Mouse (Mus musculus) embryo, embryonic 10 days (tissue): ENCODE data around the gene Nrxn3.

Experiments used
- DNase-seq: peaks from one replicate; pipeline ENCODE4 v3.0.0-alpha.2; 2015; ENCODE audit warnings: low spot score

The Nrxn3 gene

DNA sequence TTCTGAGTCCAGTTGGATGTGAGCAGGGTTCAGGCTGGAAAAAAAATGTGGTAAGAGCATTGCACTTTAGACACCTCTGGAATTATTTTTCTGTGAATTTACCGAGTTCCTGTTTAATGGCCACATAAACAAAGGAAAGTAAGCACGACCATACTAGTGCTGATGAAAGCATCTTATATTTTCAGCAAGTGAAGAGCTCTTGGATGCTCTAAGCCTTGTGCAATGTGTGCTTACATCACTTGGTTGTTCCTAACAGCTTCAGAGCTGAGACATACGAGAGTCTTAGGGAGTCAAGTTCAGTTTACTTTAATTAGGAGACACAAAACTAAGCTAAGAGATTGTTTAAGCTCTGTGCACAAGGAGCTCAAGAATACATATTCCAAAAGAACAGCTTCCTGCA is 1231.0 kb downstream of the Nrxn3 start:
- no peak for DNase-seq

DNA sequence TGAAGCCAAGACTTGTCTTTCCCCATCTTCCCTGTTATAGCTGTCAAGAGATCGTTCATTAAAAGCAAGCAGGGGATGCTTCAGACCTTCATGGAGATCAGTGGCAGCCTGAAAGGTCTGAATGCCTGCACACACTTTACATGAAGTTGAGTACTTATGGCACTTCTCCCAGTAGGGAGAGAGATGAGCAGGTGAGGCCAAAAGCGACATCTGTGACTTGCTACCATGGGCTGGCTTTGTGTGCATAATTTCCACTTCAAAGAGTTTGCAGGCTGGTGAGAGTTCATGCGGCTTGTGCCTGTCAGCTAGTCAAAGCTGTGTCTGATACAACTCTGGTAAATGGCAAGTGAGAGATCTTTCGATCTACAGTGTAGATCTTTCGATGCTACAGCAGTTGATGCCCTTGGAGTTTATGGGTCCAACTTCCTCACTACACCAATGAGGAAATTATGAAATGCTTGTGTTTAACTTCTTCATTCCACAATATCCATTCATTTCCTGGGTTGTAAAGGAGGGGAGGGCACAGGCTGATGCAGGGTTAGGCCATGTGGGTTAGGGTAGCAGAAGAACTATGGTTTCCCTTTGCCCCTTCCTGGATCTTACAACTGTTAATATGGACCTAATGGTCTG is 1231.9 kb downstream of the Nrxn3 start:
- DNase-seq = no peak

DNA sequence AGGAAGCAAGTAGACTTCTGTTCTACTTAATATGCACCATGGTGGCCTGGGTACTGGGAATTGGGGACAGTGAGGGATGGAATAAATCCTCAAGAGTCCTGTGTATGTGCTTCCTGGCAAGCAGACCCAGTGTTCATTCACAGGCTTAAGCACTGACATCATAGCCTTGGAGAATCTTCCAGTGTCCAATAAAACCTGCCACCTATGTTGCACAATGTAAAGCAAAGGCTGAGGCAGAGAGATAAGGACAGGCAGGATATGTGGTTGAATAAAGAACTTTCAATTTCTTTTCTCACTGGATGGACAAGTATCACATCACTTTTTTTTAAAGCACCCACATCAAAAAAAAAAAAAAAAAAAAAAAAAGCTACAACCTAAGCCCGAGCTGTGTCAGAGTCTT is 1240.4 kb downstream of the Nrxn3 start:
- no peak for DNase-seq

DNA sequence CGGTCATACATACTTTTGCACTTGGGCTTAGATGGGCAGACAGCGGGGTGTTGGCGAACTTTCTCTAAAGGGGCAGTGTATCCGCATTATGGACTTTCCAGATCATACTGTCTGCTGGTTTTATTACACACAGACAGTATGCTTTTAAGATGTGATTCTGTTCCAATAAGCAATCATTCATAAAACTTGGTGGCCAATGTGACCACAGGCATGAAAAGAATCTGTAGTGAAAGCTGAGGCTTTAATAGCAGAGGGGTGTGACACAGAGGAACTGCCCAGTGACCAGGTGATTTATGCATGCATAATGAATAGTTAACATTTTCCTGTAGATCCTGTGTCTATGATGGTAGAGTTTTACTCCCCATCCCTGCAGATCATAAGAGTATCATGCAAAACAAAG is 1254.0 kb downstream of the Nrxn3 start:
- no peak for DNase-seq

DNA sequence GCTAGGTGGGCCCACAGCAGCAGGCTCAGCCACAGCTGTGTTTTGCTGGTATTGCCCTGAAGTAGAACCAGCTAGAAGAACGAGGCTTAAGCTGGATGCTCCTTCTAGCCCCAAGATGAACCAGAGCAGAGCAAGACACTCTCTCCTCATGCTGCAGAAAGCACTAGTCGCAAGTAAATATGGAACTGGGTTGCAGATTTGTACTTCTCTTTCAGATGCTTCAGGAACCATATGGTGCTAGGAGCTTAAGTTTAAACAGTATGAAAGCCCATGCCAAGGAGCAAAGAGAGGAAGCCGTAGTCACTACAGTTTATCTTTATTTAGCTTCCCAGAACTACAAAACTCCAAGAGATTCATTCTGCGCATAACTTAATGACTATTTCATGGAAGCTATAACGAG is 1254.8 kb downstream of the Nrxn3 start:
- no peak for DNase-seq

DNA sequence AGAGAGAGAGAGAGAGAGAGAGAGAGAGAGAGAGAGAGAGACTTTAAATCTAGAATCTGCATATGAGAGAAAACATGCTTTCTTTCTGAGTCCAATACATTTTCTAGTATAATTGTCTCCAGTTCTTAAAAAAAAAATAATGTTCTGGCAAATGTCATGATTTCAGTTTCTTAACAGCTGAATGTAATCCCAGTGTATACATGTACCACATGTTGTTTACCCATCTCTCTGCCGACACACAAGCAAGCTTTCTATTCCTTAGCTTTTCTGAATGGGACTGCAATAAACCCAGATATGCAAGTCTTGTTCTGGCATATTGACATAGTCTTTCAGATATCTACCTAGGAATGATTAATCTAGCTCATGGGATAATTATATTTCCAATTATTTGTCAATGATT is 1256.5 kb downstream of the Nrxn3 start:
- no peak for DNase-seq

DNA sequence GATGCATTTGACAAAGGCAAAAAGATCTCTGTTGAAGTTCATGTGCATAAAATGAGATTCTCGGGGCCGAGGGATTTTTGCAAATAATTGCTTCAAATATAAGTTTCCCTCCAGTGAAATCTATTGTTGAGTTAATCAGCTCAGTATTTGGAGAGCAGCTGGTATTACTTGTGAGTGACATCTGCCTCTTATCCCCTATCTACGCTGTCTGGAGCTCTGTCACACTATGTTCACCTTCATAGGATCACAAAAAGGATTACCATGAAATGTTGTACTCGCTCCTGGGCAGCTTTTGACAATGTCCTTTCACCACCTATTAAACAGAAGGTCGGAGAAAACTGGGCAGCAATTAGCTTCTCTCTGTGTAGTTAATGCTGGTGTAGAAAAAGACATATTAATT is 1259.8 kb downstream of the Nrxn3 start:
- no peak for DNase-seq

DNA sequence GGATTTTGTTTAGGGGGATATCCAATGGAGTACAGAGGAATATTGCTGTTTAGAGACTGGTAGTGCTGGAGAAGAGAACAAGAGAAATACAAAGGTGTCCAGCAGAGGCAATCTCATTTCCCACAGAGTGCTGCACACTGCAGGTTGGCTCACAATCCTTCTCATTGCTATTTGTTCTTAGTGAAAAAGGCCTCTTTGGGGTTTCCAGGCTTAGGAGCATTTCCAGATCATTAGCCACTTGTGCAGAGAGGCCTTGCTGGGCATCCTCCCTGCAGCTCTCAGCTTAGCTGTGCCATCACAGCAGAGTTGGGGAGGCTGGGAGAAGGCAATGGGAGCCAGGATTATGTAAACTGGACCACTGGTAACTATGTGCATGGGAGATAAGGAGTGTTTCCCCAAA is 1260.7 kb downstream of the Nrxn3 start:
- DNase-seq = no peak

DNA sequence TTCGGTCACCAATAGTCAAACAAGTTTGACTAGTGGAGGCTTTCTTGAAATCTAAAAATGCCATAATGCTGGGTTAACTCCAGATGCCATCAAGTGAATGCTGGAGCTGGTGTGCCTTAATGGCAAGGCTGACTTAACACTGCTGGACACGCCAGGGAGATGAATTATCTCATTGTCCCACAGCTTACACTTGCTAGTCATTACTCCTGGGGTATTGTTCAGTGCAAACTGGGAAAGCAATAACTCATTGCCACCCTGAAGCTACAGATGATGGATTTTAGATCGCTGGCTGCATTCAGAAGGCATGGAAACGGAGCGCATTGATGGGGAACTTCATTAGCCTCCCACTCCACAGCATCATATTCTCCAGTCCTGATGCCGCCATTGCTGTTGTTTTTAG is 1263.5 kb downstream of the Nrxn3 start:
- DNase-seq = peak; percentile 14

DNA sequence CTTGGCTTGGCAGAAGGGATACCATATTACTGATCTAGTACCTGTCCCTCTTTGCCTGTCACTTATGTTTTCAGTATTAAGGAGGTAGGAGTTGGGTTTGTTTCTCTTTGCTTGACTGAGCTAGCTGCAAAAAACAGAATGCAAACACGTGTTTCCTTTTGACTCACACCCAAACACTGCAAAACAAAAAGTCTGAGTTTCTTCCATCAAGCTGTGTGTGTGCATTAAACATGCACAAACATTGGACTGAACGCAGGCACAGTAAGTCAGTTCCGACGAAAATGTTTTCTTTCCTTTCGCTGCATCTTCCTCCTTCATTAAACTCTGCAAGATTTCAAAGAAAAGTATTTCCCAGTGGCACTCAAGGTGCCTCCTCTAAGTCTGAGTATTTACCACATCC is 1270.6 kb downstream of the Nrxn3 start:
- DNase-seq = no peak

DNA sequence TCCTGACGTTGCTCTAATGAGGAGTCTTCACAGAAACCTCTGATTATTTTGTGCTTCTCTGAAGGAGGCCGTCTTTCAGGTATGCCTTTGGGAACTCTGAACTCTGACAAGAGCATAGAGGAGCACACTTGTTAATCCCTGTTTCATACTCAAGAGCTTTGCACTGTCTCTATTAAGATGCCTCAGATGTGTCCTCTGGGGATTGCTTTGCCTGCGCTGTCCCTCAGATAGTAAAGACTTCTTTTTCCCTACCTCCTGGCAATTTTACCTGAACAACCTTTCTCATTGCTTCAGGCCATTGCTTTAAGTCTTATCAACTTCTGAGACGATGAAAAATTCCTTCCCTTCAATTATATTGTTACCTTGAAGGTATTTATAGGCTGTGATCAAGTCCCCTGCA is 1272.7 kb downstream of the Nrxn3 start:
- DNase-seq = no peak

DNA sequence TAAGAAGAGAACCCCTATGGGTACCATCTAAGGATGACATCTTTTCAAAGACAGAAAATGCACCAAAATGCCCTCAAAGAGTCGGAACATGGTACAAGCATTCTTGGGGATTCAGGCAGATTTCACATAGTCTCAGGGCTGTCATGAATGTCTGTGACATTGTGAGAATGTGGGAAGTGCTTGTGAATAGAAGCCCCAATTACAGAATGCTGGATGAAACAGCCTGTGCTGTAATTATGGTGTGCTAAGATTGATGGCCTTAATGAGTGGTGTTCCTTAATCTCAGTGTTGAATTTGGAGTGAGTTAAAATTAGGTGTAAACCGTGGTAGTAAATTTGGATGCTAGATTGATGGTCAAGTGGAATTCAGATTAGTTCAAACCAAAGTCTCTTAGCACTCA is 1287.6 kb downstream of the Nrxn3 start:
- no peak for DNase-seq

DNA sequence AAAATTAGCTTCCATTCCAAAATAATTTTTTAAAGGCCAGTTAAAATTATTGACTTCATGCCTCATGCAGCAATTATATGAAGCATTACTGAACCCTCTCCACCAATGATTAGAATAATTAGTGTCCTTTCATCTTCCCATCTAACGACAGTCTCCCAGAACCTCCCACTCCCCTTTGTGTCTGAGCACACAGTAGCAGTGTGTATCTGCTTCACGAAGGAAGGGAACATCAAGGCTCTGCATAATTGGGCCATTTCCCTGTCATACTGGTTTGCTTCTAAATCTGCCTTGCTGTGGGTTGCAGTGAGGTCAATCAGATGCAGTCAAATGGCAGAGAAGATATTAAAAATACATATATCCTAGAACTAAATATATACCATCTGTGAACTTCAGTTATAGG is 1291.3 kb downstream of the Nrxn3 start:
- DNase-seq = no peak

DNA sequence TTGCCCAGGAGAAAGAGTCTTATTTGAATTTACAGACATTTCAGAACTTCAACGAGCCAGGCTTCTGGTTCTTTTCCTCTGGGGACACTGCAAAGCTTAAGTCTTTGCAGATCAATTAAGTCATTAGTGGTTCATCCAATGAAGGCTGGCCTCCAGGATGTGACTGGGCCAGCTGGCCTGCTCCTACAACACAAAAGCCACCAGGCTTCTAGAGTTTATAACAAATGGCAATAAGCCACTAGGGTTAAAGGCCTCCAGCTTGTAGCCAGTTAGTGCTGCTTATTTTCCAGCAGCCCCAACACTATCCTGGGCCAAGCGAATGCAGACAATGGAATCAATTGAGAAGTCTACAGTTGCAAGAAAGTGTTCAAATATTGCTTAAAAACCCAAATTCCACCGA is 1304.3 kb downstream of the Nrxn3 start:
- DNase-seq = peak; percentile 44

DNA sequence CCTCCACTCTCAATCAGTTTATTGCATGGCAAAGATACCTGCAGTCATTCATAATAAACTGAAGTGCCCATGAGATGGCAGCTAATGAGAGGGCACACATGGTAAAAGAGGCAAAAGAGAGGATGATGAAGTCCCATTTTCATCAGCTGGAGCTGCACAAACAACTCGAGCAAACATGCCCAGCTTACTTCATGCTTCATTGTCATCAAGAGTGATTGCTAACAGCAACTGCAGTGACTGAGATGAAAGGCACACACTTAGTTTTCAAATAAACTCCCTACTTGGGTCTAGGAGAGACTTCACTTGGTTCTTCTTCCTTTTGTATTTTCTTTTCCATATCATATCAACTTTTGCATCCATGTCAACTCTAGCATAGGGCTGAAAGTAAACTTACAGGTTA is 1318.4 kb downstream of the Nrxn3 start:
- DNase-seq = no peak

DNA sequence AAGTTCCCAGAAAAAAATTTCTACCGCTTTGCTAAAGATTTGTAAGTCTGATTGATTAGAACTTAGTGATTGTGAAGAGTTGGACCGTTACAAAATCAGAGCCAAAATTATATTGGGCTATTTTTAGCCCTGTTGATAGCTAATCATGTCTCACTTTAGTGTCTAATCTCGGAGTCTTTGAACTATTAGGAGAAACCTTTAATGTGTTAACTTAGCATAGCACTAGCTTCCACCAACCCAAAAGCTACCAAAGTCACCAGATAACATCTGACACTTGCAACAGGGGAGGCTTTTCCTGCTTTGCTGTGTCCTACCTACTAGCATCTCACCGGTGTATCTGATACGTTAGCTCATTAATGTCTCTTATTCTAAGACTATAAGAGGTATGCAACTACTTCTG is 1333.6 kb downstream of the Nrxn3 start:
- no peak for DNase-seq

DNA sequence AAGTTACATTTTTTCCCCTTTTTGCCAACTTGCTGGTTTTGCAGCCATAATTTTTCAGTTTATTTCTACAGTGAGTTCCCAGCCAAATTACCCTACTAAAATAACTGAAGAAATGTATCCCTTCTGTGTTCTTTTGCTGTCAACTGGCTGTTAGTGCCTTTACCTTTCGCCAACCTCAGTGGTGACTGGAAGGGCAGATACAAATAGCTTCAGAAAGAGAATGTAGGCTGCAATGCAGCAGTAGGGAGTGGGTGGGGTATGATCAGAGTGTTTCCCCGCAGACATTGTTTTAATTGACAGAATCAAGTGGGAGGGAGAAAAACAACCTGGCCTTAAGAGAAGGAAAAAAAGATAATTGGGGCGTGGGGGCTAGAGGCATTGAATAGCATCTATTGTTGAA is 1337.1 kb downstream of the Nrxn3 start:
- no peak for DNase-seq

DNA sequence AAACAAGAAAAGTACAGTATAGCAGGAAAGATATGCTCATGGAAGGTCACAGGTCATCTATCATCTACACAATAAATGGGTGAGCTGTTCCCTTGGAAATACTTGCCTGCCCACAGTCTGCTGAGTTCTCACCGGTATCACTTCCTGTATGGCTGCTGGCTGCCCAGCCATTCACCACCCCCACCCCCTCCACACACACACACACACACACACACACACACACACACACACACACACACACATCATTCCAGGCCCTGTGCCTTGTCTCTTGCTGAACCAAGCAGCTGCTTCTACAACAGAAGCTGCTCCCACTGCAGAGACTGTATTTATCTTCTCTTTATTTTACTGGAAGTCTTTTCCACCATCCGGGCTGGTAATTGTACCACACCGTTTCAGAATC is 1338.6 kb downstream of the Nrxn3 start:
- no peak for DNase-seq

DNA sequence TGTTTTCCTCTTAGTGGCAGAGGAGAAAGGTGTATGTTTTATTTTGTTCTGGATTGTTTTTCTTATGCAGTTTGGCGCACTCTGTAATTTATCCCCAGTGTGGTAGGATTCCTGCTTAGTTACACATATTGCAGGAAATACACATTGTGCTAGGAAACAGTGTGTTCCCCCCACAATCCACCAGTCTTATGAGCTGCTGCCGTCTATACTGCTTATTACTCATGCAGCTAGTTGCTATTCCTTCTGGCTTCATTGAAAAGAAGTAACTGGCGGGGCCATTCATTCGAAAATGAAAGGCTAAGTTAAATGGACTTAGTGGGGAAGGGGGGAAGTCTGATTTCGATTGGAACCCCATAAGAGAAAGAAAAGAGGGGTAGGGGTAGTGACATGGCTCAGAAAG is 1339.5 kb downstream of the Nrxn3 start:
- DNase-seq = no peak

DNA sequence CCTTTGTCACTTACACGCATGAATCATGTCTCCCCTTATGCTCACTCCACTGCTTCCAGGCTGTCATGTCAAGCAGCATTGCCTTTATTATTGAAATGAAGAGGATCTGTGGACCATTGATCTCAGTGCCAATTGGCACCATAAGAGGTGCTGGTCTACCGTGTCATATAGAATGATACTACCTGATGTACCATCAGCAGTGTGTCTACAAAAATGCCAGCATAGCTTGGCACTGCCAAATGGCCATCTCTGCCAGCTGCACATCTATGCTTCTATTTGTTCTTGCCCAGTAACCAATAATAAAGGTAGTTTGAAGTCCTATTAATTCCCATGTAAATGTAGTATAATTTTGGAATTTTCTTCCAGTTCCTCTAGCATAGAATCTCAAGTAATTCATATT is 1340.8 kb downstream of the Nrxn3 start:
- DNase-seq = no peak

DNA sequence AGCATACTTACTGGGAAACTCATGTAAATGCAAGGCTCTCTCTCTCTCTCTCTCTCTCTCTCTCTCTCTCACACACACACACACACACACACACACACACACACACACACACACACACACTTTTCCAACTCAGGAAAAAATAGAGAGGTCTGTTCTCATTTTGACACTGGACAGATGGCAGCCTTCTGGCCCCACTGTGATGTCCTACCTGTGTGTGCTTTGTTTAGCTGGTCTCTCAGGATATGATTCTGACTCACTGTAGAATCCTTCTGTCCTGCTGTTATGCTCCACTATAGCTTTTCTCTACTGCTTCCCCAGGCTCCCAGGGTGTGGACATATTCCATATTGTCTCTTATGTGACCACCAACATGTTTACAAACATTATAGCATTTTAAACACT is 1363.2 kb downstream of the Nrxn3 start:
- DNase-seq = no peak

DNA sequence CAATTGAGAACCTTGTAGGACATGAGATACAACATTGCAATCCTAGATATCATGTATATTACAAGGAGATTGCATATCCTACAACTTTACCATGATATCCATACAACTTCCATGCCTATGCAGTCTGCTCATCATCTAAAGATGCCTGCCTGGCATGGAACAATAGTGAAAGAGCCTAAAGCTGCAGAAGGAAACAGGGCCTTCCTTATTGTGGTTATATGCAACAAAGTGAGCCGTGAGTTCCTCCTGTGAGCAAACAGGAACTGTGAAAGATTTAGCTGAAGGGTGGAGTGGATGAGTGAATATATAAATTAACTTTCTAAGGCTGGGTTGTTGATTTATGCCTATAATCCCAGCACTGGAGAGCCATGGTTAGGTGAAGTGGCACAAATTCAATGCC is 1373.1 kb downstream of the Nrxn3 start:
- DNase-seq = no peak

DNA sequence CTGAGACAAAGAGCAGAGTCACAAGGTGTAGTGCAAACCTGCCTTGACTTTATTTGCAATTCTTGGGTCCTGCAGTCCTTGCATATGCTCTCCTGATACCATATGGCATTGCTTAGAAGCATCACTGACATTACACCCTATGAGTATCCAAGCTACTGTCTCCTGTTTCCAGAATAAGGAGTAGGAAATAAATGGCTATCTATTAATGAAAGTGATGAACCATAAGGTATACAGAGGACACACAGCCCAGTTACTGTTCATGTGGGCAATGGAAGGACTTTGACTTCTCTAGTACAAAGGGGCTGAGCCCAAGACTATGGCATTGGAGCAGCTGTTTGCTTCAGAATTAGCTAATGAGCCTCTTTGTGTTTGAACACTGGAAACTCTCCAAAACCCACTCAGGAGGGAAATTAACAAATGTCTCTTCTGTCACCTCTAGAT is 1390.7 kb downstream of the Nrxn3 start:
- DNase-seq = no peak

DNA sequence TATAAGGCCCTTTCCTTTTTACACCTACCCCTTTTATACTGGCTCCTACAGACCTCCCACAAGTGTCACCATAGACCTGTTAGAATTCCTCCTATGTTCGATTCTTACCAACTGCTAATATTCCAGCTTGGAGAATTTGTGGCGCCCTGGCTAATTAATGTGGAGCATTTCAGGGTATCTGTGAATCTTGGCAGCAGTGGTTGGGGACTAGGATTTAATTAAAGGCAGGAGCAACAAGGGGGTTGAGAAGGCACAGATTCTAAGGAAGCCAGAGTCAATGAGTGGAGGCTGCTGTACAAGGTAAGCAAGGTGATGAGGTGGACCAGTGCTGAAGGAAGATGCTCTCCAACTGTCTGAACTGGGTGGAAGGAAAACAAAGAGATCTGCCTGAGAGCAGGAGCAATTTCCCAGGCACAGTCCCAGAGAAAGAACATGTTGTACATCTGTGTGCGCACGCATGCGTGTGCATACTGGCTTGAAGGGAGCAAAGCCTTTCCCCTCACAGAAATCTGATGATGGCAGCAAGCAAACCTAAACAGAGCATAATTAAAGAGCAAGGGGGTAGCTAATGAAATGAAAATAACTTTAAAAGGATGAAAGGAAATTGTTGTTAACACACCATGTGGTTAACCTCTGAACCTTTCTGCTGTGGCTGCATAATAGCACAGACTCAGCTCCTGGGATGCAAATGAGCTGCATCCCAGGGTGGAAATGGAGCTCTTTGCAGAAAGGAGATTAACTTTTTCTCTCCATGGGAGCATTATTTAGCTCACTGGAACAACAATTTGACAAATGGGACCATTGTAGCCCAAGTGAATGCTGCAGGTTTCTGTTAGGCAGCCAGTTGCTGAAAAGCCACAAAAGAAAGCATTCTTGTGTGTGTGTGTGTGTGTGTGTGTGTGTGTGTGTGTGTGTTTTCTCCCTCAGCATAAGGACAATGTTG is 1409.5 kb downstream of the Nrxn3 start:
- peak; percentile 66 for DNase-seq
